Mouse (Mus musculus): ENCODE data around the gene Lmntd1.

Gene Lmntd1

GRCm38 (mm10) chr6:145379175-145379574 is 234.9 kb downstream of the Lmntd1 start:
- DNase-seq (ENCODE audit: low read depth, low spot score), result no peak

- no peak for DNase-seq (ENCODE audit: low read depth, low spot score)
These were observed 235.4 kb downstream of the Lmntd1 start for GRCm38 (mm10) chr6:145378689-145379088.

DNA sequence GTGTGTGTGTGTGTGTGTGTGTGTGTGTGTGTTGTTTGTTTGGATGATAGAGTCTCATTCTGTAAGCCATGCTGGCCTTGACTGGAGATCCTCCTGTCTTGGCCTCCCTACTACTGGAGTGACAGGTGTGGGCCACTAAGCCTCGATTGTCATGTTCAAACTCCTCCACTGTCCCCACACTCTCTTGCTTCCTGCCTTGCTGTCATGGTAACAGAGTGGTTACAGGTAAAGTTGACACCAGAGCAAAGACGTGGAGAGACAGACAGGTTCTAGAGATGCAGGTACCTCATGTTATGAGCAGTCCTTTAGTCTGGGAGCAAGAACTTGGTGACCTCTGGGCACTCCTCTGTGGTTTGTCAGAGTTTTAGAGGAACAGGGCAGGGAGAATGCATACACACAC is 239.7 kb downstream of the Lmntd1 start:
- DNase-seq (ENCODE audit: low read depth, low spot score), result no peak

DNA sequence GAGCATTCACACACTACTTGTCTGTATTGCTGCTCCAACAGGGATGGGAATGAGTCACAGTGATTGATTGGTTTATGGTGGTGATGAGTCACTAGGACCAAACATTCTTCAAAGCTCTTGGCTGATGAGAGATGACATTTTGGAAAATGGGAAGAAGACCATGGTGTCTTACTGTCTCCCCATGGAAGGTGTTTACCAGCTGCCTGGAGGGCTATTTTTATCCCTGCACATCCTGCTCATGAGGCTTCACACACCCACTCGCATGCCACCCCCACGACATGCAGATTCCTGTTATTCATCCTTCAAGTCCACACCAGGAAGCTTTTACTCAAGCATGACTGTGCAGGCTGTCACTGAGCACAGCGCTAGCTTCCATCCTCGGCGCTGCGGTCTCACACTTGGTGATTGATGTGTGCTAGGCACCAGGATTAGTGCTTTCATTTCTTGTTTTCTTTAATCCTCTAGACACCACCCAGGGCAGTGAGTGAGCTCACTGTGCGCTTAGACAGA is 240.4 kb downstream of the Lmntd1 start:
- DNase-seq (ENCODE audit: low read depth, low spot score), result no peak

DNA sequence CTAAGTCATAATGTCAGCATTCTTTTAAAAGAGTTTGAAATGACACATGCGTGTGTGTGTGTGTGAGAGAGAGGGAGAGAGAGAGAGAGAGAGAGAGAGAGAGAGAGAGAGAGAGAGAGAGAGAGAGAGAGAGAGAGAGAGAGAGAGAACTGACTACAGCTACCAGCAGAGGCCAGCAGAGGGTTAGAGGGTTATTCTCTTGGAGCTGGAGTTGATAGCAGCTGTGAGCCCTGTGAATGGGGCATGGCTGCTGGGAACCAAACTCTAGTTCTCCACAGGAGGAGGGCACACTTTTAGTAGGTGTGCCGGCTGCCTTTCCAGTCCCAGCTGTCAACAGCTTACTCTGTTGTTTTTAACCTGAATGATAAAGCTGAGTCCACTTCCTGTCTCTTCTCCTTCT is 242.1 kb downstream of the Lmntd1 start:
- DNase-seq (ENCODE audit: low read depth, low spot score), result no peak

DNA sequence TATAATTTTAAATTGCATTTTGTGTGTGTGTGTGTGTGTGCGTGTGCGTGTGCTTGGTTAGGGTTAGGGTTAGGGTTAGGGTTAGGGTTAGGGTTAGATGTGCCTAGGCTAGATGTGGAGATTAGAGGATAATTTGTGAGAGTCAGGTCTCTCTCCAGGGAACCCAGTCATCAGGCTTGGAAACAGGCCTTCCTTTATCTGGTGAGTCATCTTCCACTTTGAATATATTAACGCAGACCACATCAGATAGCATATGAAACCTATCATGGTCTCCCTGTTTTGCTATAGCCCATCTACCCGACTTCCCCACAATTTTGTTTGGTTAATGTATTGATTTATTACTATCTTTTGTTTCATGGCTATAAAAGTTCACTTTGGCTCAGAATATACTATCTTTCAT is 242.5 kb downstream of the Lmntd1 start:
- no peak for DNase-seq (ENCODE audit: low read depth, low spot score)

- no peak for DNase-seq (ENCODE audit: low read depth, low spot score)
These were observed 243.8 kb downstream of the Lmntd1 start for GRCm38 (mm10) chr6:145370302-145370701.

GRCm38 (mm10) chr6:145369290-145369689 is 244.8 kb downstream of the Lmntd1 start:
- DNase-seq (ENCODE audit: low read depth, low spot score), result no peak

GRCm38 (mm10) chr6:145366488-145366887 is 247.6 kb downstream of the Lmntd1 start:
- DNase-seq (ENCODE audit: low read depth, low spot score), result no peak

- DNase-seq (ENCODE audit: low read depth, low spot score), result no peak
These were observed 250.4 kb downstream of the Lmntd1 start for GRCm38 (mm10) chr6:145363698-145364097.

GRCm38 (mm10) chr6:145361109-145361694 is 252.9 kb downstream of the Lmntd1 start:
- no peak for DNase-seq (ENCODE audit: low read depth, low spot score)

- peak; percentile 54 for DNase-seq (ENCODE audit: low read depth, low spot score)
These were observed 254.4 kb downstream of the Lmntd1 start for GRCm38 (mm10) chr6:145359470-145360430.

- no peak for DNase-seq (ENCODE audit: low read depth, low spot score)
These were observed 256.1 kb downstream of the Lmntd1 start for GRCm38 (mm10) chr6:145358001-145358400.

DNA sequence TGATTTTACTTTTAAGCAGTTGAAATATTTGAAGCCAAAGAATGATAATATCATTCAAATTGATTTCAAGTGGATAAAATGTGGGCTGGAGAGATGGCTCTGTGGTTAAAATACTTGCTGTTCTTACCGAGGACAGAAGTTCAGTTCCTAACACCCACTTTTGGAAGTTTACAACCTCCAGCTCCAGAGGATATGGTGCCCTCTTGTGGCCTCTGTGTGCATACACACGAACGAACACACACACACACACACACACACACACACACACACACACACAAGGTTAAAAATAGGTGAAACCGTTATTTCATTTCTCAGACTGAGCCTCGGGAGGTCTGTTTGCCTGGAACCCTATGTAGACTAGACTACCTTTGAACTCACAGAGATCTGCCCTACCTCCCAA is 260.3 kb downstream of the Lmntd1 start:
- DNase-seq (ENCODE audit: low read depth, low spot score), result no peak

- DNase-seq (ENCODE audit: low read depth, low spot score), result no peak
These were observed 261.4 kb downstream of the Lmntd1 start for GRCm38 (mm10) chr6:145352705-145353104.

DNA sequence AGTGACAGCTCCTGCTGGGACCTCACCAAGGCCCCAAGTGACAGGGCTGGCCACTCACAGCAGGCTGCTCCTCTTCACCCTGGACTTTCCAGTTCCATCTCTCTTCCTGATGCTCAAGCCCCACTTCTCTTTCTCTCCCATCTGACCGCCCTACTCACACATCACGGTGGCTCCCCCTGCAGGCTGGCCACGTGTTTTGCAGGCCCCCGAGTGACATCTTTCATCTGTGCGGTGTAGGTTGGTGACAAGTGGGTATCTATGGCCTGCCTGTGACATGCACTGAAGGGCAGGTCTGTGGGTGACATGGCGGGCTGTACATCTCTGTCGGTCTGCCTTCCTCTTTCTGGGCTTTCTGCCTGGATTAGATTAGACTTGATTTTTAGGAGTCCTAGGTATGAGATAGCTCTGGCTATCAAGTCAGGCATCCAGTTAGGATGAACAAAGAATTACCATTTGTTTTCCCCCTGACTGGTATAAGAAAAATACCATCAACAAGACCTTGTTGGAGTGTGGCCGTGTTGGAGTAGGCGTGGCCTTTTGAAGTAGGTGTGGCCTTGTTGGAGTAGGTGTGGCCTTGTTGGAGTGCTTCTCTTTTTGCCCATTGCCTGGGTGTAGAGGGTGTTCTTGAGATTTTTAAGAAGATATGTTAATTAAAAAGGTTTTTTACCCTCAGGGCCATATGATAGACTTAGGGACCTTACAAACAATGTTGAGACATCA is 265.8 kb downstream of the Lmntd1 start:
- DNase-seq (ENCODE audit: low read depth, low spot score), result no peak

DNA sequence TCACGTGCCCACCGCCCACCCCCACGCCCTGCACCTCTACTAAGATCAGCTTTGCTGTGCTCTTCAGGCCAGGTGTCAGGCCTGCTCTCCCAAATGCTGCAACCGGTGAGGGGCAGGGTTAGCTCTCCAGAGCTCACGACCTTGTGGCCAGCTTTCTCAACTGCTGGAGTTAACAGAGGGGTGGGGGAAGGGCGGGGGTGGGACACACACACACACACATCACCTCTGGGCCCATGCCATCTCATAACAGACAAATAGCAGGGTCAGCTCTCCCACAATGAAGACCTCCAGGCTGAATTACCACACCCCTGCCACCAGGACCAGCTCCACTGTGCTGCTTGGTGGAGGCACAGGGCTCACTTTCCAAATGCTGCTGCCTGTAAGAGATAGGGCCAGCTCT is 266.5 kb downstream of the Lmntd1 start:
- DNase-seq (ENCODE audit: low read depth, low spot score), result no peak

DNA sequence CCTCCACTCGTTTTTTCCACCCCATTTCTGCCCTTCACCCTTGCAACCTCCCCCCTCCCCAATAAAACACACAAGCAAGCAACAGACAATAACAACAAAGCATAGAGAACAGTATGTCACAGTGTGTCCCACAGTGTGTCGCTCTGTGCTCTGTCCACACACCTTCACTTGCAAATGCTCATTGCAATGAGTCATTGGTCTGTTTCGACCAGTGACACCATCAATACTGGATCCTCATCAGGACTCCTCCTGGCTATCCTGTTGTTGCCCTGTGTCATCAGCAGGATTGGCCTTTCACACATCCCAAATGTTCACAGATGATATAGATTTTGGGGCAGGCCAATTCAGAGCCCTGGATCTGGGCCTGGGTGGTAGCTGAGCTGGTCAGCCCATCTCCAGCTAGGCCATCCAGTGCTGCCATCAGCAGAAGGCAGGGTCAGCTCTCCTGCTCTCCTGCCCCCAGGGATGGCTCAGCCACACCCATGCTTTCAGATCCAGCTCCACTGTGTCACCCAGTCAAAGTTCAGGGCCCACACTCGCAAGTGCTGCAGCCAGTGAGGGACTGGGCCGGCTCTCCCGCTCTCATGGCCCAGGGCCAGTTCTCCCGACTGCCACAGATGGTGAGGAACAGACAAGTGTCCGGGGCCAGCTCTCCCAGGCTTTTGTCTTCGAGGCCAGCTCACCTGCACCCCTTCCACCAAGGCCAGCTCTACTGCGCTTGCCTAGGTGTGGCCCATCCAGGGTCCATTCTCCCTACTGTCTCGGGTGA is 267.1 kb downstream of the Lmntd1 start:
- no peak for DNase-seq (ENCODE audit: low read depth, low spot score)

GRCm38 (mm10) chr6:145346305-145346704 is 267.8 kb downstream of the Lmntd1 start:
- DNase-seq (ENCODE audit: low read depth, low spot score), result no peak

GRCm38 (mm10) chr6:145344719-145345118 is 269.4 kb downstream of the Lmntd1 start:
- DNase-seq (ENCODE audit: low read depth, low spot score), result no peak

GRCm38 (mm10) chr6:145343457-145343856 is 270.7 kb downstream of the Lmntd1 start:
- DNase-seq (ENCODE audit: low read depth, low spot score), result no peak

Measured in retina, postnatal 7 days (tissue).